Mouse (Mus musculus) liver, adult 2 months (tissue): Measurements from ENCODE around the gene Wdr91. TPM values are rescaled to one million over a fixed set of nuclear protein-coding genes. Genes with fewer than 3 reads are reported as not detected.

Source experiments
- DNase-seq: peaks from one replicate; pipeline ENCODE4 v3.0.0-alpha.2; 2011; ENCODE audit warnings: low read depth, low spot score; ENCODE audit errors: extremely low read depth
- H3K27ac ChIP-seq: fragments of 200-500 bp; replicated peaks from 2 replicates; pipeline ENCODE4 v1.5.1; 2012; ENCODE audit warnings: low read depth, mild to moderate bottlenecking, control low read depth, inconsistent platforms, low read length; ENCODE audit not compliant: insufficient read depth
- H3K27me3 ChIP-seq: fragments of 200-500 bp; 2 replicates; pipeline ENCODE4 v1.6.1; 2012; ENCODE audit warnings: mild to moderate bottlenecking, moderate library complexity, low read length, inconsistent platforms; ENCODE audit not compliant: control insufficient read depth, insufficient read depth
- H3K36me3 ChIP-seq: fragments of 200-500 bp; 2 replicates; pipeline ENCODE4 v1.6.1; 2012; ENCODE audit warnings: low read length, inconsistent platforms; ENCODE audit not compliant: control insufficient read depth, insufficient read depth
- H3K4me1 ChIP-seq: fragments of 200-500 bp; 2 replicates; pipeline ENCODE4 v1.6.1; 2011; ENCODE audit warnings: low read length; ENCODE audit not compliant: control insufficient read depth, insufficient read depth
- H3K4me3 ChIP-seq: fragments of 200-500 bp; 2 replicates; pipeline ENCODE4 v1.5.1; 2011; ENCODE audit warnings: low read depth, mild to moderate bottlenecking, control low read depth, low read length, moderate library complexity; ENCODE audit not compliant: insufficient read depth
- H3K79me2 ChIP-seq: fragments of 200-500 bp; 2 replicates; pipeline ENCODE4 v1.6.1; 2012; ENCODE audit warnings: inconsistent platforms, mild to moderate bottlenecking, low read length, moderate library complexity; ENCODE audit not compliant: control insufficient read depth, insufficient read depth
- H3K9ac ChIP-seq: fragments of 200-500 bp; 2 replicates; pipeline ENCODE4 v1.6.1; 2012; ENCODE audit warnings: low read depth, mild to moderate bottlenecking, control low read depth, inconsistent platforms, low read length
- CTCF ChIP-seq: fragments of 200-500 bp; IDR thresholded peaks from 2 replicates; pipeline ENCODE4 v1.5.1; 2011; ENCODE audit warnings: low read depth, low read length, control low read depth
- POLR2A ChIP-seq: fragments of 200-500 bp; IDR thresholded peaks from 2 replicates; pipeline ENCODE4 v1.6.1; 2011; ENCODE audit warnings: low read length, control low read depth; ENCODE audit not compliant: insufficient read depth; ENCODE audit errors: extremely low read depth
- WGBS: fragments of 180-500 bp; shearing (Covaris S2); methylation state at CpG from one replicate; pipeline ENCODE4 v1.1.7; 2018; 5-methylcytosine and 5-hydroxymethylcytosine counted together
- polyA plus RNA-seq: library from polyadenylated mRNA; depleted of rRNA; stranded (reverse); fragments of >200 nt; gene quantifications from 2 replicates; pipeline ENCODE4 v1.2.3, GENCODE M21; 2012
- total RNA-seq: library from RNA; depleted of rRNA; stranded (reverse); fragments of >200 nt; gene quantifications from 2 replicates; pipeline ENCODE4 v1.2.3, GENCODE M21; 2014

The Wdr91 gene
- total and polyA plus RNA-seq, 2 experiments, result 9.5 to 23.4 TPM

DNA sequence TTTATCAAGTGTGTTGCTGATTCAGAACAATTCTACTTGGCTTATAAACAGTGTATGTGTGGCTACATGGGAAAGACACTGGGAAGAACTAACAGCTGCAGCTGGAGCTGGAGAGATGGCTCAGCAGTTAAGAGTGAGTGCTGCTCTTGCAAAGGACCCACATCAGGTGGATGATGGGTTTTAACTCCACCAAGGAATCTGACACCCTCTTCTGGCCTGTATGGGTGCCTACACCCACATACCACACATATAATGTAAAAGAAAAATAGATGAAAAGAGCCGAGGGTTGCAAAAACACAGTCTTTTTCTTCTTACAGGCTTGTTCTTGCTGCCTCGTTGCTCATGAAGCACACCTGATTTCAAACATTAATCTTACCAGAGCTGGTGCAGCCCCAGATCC lies 4.6 kb downstream of the Wdr91 start:
- Histone ChIP-seq H3K27me3 (no peaks in the 10 kb centered on the region), H3K36me3 (peaks cover 14% of the 10 kb centered on the region), H3K79me2 (no peaks in the 10 kb centered on the region; the same call in 1 of the 2 replicates), H3K4me3 (no peak overlapping the region), H3K27ac (peak overlapping the region; percentile 90), H3K9ac (no peak overlapping the region), H3K4me1 (peaks cover 37% of the 10 kb centered on the region)
- DNase-seq, result no peak
- TF ChIP-seq CTCF, result no peak
- TF ChIP-seq POLR2A, result no peak
- 22% methylated on average over 2 of the region's 2 CpGs for WGBS

DNA sequence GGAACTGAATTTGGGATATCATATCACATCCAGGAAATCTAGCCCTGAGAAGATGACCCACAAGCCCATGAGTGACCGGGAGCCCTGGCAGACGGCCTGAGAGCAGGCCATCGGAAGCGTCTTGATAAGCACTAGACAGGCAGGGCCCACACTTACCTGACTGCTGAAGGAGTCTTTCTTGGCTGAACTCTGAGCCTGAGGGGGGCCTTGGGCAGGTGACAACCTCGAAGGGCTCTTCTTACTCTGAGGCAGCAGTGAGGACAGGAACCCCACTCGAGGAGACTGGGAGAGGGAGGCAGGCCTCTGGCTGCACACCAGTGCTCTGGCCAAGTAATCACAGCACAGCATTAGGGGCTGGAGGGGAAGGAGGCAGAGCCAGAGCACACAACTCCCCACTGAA lies 6.3 kb downstream of the Wdr91 start:
- DNase-seq, result no peak
- WGBS, result 75% methylated on average over 6 of the region's 6 CpGs
- no peaks in the 10 kb centered on the region; the same call in 1 of the 2 replicates for H3K79me2 ChIP-seq
- no peak overlapping the region for H3K9ac ChIP-seq
- peaks cover 16% of the 10 kb centered on the region for H3K36me3 ChIP-seq
- H3K27me3 ChIP-seq, result no peaks in the 10 kb centered on the region
- H3K4me1 ChIP-seq, result peaks cover 34% of the 10 kb centered on the region
- H3K27ac ChIP-seq, result no peak overlapping the region
- no peak overlapping the region for H3K4me3 ChIP-seq
- TF ChIP-seq CTCF (no peak), POLR2A (no peak)

DNA sequence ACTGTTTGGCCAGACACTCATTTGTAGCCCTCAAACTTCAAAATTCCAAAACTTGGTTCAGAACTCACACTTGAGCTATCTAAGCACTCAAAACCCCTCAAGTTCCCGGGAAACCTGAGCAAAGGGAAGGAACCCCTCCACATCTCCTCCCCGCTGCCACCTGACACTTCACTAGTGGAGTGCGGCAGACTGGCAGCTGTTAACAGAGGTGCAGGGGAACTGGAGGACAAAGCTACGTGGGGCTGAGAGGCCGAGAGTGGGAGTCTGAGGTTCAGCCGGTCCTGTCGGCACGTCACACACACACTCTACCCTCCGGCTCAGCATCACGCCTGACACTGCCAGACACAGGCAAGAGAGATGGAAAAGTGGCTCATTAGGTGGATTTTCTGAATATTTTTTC lies 6.8 kb downstream of the Wdr91 start:
- DNase-seq, result no peak
- no peak for TF ChIP-seq POLR2A
- no peak for TF ChIP-seq CTCF
- H3K9ac ChIP-seq, result no peak overlapping the region

DNA sequence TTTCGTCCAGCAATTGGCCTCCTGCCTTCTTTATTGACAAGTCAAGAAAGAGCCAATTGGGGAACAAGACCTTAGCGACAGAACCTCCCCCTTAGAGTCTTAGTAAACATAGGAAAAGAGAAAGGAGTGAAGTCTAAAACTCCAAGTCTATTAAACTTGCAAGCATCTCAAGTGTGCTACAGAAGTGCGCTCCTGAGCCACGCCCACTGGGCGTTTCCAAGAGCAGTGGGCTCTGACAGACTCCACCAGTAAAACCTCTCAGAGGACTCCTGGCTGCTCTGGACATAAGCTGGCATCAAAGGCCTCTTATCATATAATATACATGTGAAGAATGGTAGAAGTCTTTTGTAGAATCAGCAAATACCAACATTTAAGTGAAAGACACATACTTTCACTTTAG lies 7.2 kb downstream of the Wdr91 start:
- WGBS, result 76% methylated on average over 5 of the region's 5 CpGs
- H3K27me3 ChIP-seq, result no peaks in the 10 kb centered on the region
- no peaks in the 10 kb centered on the region; the same call in 1 of the 2 replicates for H3K79me2 ChIP-seq
- H3K4me3 ChIP-seq, result no peak overlapping the region
- no peak overlapping the region for H3K27ac ChIP-seq
- peaks cover 36% of the 10 kb centered on the region for H3K4me1 ChIP-seq
- H3K36me3 ChIP-seq, result peaks cover 16% of the 10 kb centered on the region
- TF ChIP-seq CTCF, result no peak
- TF ChIP-seq POLR2A, result no peak
- no peak overlapping the region for H3K9ac ChIP-seq
- DNase-seq, result no peak

More for the DNA sequence above, 6.8 kb downstream of the Wdr91 start:
- no peaks in the 10 kb centered on the region; the same call in 1 of the 2 replicates for H3K79me2 ChIP-seq
- H3K27ac ChIP-seq, result no peak overlapping the region
- peaks cover 34% of the 10 kb centered on the region for H3K4me1 ChIP-seq
- no peak overlapping the region for H3K4me3 ChIP-seq
- 92% methylated on average over 10 of the region's 10 CpGs for WGBS
- no peaks in the 10 kb centered on the region for H3K27me3 ChIP-seq
- H3K36me3 ChIP-seq, result peaks cover 16% of the 10 kb centered on the region

DNA sequence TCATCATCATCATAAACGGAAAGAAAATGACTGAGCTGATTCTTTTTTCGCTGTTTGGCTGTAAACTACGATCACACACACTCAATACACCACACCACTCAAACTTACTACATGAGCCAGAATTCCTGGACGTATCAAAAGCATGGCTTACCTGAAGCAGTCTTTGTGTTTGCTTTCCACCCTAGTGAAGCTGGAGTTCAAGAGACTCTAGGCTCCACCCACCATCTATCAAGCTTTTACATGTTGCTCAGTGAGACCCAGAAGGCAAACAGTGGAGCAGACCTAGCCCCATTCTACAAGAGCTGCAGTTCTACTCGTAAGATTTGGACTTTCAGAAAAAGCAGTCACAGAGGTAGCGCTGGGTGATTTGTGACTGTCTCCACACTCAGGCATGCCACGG lies 8.1 kb downstream of the Wdr91 start:
- H3K36me3 ChIP-seq, result peaks cover 16% of the 10 kb centered on the region

DNA sequence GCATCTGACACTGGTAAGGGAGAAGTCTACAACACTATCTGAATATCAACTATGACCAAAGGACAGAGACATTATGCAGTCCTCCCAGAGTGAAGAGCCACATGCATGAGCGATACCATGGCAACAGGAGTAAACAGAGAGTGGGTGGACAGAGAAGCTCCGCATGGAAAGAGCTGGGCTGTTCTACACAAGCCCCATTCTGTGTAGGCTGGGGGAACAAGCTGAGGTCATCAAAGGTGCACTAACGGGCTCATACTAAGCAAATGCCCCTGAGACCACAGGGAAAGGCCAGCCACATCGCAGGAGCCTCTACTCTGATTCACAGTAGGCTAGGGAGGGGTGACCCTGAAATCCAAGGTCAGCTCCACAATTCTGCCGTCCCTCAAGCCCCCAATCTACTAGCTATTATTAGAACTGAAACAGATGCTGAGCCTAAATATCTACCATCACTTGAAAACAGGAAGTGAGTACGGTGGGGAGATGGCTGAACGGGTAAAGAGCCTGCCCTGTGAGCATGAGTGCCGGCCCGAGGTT lies 8.7 kb downstream of the Wdr91 start:
- no peaks in the 10 kb centered on the region; the same call in 1 of the 2 replicates for H3K79me2 ChIP-seq
- no peak for TF ChIP-seq POLR2A
- TF ChIP-seq CTCF, result no peak
- H3K4me1 ChIP-seq, result peaks cover 35% of the 10 kb centered on the region
- no peak overlapping the region for H3K9ac ChIP-seq
- WGBS, result 67% methylated on average over 9 of the region's 9 CpGs
- H3K36me3 ChIP-seq, result peaks cover 16% of the 10 kb centered on the region
- DNase-seq, result no peak
- no peaks in the 10 kb centered on the region for H3K27me3 ChIP-seq
- no peak overlapping the region for H3K4me3 ChIP-seq
- H3K27ac ChIP-seq, result no peak overlapping the region

More for the DNA sequence above, 8.1 kb downstream of the Wdr91 start:
- Histone ChIP-seq H3K9ac (no peak overlapping the region), H3K4me1 (peaks cover 35% of the 10 kb centered on the region), H3K79me2 (no peaks in the 10 kb centered on the region; the same call in 1 of the 2 replicates), H3K27ac (no peak overlapping the region), H3K4me3 (no peak overlapping the region), H3K27me3 (no peaks in the 10 kb centered on the region)
- DNase-seq, result no peak
- WGBS, result 75% methylated on average over 7 of the region's 7 CpGs
- no peak for TF ChIP-seq POLR2A
